Mouse (Mus musculus): ENCODE measurements around the gene Sost. TPM values are rescaled to one million over a fixed set of nuclear protein-coding genes. Genes with fewer than 3 reads are reported as not detected.
A peak's percentile ranks its signal among the peaks of the same experiment; 100 is the strongest.

The Sost gene
- 0.76 and 0.80 TPM in 2 replicates for polyA plus RNA-seq (2015; fragmentation: Nextera tagmentation; extraction: Ambion mirVana)

- peak within 1 kb of the TSS; percentile 34 for H3K4me2 ChIP-seq (replicated peaks; ENCODE audit: low read depth, low read length)
- H3K9ac ChIP-seq (replicated peaks; ENCODE audit: low read length), result 0 out of 2 replicates have a peak within 1 kb of the TSS, but pooled peaks have one; percentile 35
- 21% methylated on average over 10 of the region's 10 CpGs for WGBS
- no peaks in the 10 kb centered on the region for H3K36me3 ChIP-seq (ENCODE audit: insufficient read depth, low read length)
- peak; percentile 20; the same call in 1 of the 2 replicates for ATAC-seq (ENCODE audit: low FRiP score, low TSS enrichment)
- H3K9me3 ChIP-seq (ENCODE audit: low read length), result no peaks in the 10 kb centered on the region
- peak within 1 kb of the TSS; percentile 20 for H3K4me3 ChIP-seq (ENCODE audit: low read length)
- peak within 1 kb of the TSS; percentile 37 for H3K27ac ChIP-seq (ENCODE audit: low read length)
- H3K4me1 ChIP-seq (ENCODE audit: insufficient read depth, low read length), result peaks cover 64% of the 10 kb centered on the region
- H3K27me3 ChIP-seq (ENCODE audit: insufficient read depth, low read length), result peaks cover 50% of the 10 kb centered on the region
Observed at GRCm38 (mm10) chr11:101966965-101967614, at the start of gene Sost. Gene Sost, minus strand, starts transcription at chr11:101967015.

- H3K9ac ChIP-seq (replicated peaks; ENCODE audit: low read length), result no peak overlapping the region
- peaks cover 9% of the 10 kb centered on the region; the same call in 1 of the 2 replicates for H3K36me3 ChIP-seq (ENCODE audit: insufficient read depth, low read length)
- H3K27ac ChIP-seq (ENCODE audit: low read length), result no peak overlapping the region
- no peaks in the 10 kb centered on the region for H3K9me3 ChIP-seq (ENCODE audit: low read length)
- H3K27me3 ChIP-seq (ENCODE audit: insufficient read depth, low read length), result no peaks in the 10 kb centered on the region; the same call in 1 of the 2 replicates
- H3K4me1 ChIP-seq (ENCODE audit: insufficient read depth, low read length), result peaks cover 4% of the 10 kb centered on the region; the same call in 1 of the 2 replicates
- H3K4me3 ChIP-seq (ENCODE audit: low read length), result no peak overlapping the region
- no peak overlapping the region for H3K4me2 ChIP-seq (replicated peaks; ENCODE audit: low read depth, low read length)
- 91% methylated on average over 1 of the region's 1 CpGs for WGBS
- ATAC-seq (ENCODE audit: low FRiP score, low TSS enrichment), result 0 out of 2 replicates have a peak, but pooled peaks have one; percentile 6
Observed at GRCm38 (mm10) chr11:102016136-102016535, 49.3 kb upstream of the Sost start.

- H3K4me2 ChIP-seq (replicated peaks; ENCODE audit: low read depth, low read length), result no peak overlapping the region
- no peaks in the 10 kb centered on the region for H3K9me3 ChIP-seq (ENCODE audit: low read length)
- H3K4me1 ChIP-seq (ENCODE audit: insufficient read depth, low read length), result peaks cover 4% of the 10 kb centered on the region; the same call in 1 of the 2 replicates
- no peak overlapping the region for H3K4me3 ChIP-seq (ENCODE audit: low read length)
- 0 out of 2 replicates have a peak, but pooled peaks have one; percentile 27 for ATAC-seq (ENCODE audit: low FRiP score, low TSS enrichment)
- H3K36me3 ChIP-seq (ENCODE audit: insufficient read depth, low read length), result peaks cover 9% of the 10 kb centered on the region
- no peak overlapping the region for H3K9ac ChIP-seq (replicated peaks; ENCODE audit: low read length)
- H3K27ac ChIP-seq (ENCODE audit: low read length), result 0 out of 2 replicates have a peak overlapping the region, but pooled peaks have one; percentile 16
- 49% methylated on average over 6 of the region's 6 CpGs for WGBS
- no peaks in the 10 kb centered on the region; the same call in 1 of the 2 replicates for H3K27me3 ChIP-seq (ENCODE audit: insufficient read depth, low read length)
Observed at GRCm38 (mm10) chr11:102015472-102015871, 48.7 kb upstream of the Sost start.

GRCm38 (mm10) chr11:102013201-102013600, 46.4 kb upstream of the Sost start:
- peaks cover 9% of the 10 kb centered on the region for H3K36me3 ChIP-seq (ENCODE audit: insufficient read depth, low read length)
- H3K9me3 ChIP-seq (ENCODE audit: low read length), result no peaks in the 10 kb centered on the region
- no peak overlapping the region for H3K4me2 ChIP-seq (replicated peaks; ENCODE audit: low read depth, low read length)
- H3K9ac ChIP-seq (replicated peaks; ENCODE audit: low read length), result no peak overlapping the region
- ATAC-seq (ENCODE audit: low FRiP score, low TSS enrichment), result no peak
- peaks cover 4% of the 10 kb centered on the region; the same call in 1 of the 2 replicates for H3K4me1 ChIP-seq (ENCODE audit: insufficient read depth, low read length)
- WGBS, result 77% methylated on average over 8 of the region's 8 CpGs
- H3K27ac ChIP-seq (ENCODE audit: low read length), result no peak overlapping the region
- no peak overlapping the region for H3K4me3 ChIP-seq (ENCODE audit: low read length)
- no peaks in the 10 kb centered on the region; the same call in 1 of the 2 replicates for H3K27me3 ChIP-seq (ENCODE audit: insufficient read depth, low read length)

GRCm38 (mm10) chr11:102011510-102011909, 44.7 kb upstream of the Sost start:
- peaks cover 6% of the 10 kb centered on the region; the same call in 1 of the 2 replicates for H3K27me3 ChIP-seq (ENCODE audit: insufficient read depth, low read length)

GRCm38 (mm10) chr11:102010140-102010539, 43.3 kb upstream of the Sost start:
- Histone ChIP-seq H3K36me3 (ENCODE audit: insufficient read depth, low read length) (peaks cover 8% of the 10 kb centered on the region), H3K4me1 (ENCODE audit: insufficient read depth, low read length) (no peaks in the 10 kb centered on the region; the same call in 1 of the 2 replicates), H3K27ac (ENCODE audit: low read length) (no peak overlapping the region), H3K4me3 (ENCODE audit: low read length) (no peak overlapping the region), H3K27me3 (ENCODE audit: insufficient read depth, low read length) (peaks cover 6% of the 10 kb centered on the region; the same call in 1 of the 2 replicates), H3K4me2 (replicated peaks; ENCODE audit: low read depth, low read length) (no peak overlapping the region), H3K9me3 (ENCODE audit: low read length) (no peaks in the 10 kb centered on the region), H3K9ac (replicated peaks; ENCODE audit: low read length) (no peak overlapping the region)
- ATAC-seq (ENCODE audit: low FRiP score, low TSS enrichment), result no peak
- 49% methylated on average over 13 of the region's 13 CpGs for WGBS

More at GRCm38 (mm10) chr11:102011510-102011909, 44.7 kb upstream of the Sost start:
- Histone ChIP-seq H3K4me1 (ENCODE audit: insufficient read depth, low read length) (peaks cover 4% of the 10 kb centered on the region; the same call in 1 of the 2 replicates), H3K9me3 (ENCODE audit: low read length) (no peaks in the 10 kb centered on the region), H3K27ac (ENCODE audit: low read length) (no peak overlapping the region), H3K4me2 (replicated peaks; ENCODE audit: low read depth, low read length) (no peak overlapping the region), H3K36me3 (ENCODE audit: insufficient read depth, low read length) (peaks cover 8% of the 10 kb centered on the region), H3K9ac (replicated peaks; ENCODE audit: low read length) (no peak overlapping the region), H3K4me3 (ENCODE audit: low read length) (no peak overlapping the region)
- 87% methylated on average over 8 of the region's 8 CpGs for WGBS
- ATAC-seq (ENCODE audit: low FRiP score, low TSS enrichment), result no peak

- Histone ChIP-seq H3K27me3 (ENCODE audit: insufficient read depth, low read length) (peaks cover 6% of the 10 kb centered on the region; the same call in 1 of the 2 replicates), H3K4me3 (ENCODE audit: low read length) (no peak overlapping the region), H3K9ac (replicated peaks; ENCODE audit: low read length) (no peak overlapping the region), H3K27ac (ENCODE audit: low read length) (no peak overlapping the region), H3K9me3 (ENCODE audit: low read length) (no peaks in the 10 kb centered on the region; the same call in 1 of the 2 replicates), H3K4me1 (ENCODE audit: insufficient read depth, low read length) (no peaks in the 10 kb centered on the region), H3K4me2 (replicated peaks; ENCODE audit: low read depth, low read length) (no peak overlapping the region), H3K36me3 (ENCODE audit: insufficient read depth, low read length) (peaks cover 14% of the 10 kb centered on the region)
- no peak for ATAC-seq (ENCODE audit: low FRiP score, low TSS enrichment)
- WGBS, result 77% methylated on average over 15 of the region's 15 CpGs
Observed at GRCm38 (mm10) chr11:102008954-102009637, 42.3 kb upstream of the Sost start.

- H3K36me3 ChIP-seq (ENCODE audit: insufficient read depth, low read length), result peaks cover 14% of the 10 kb centered on the region
- no peaks in the 10 kb centered on the region for H3K4me1 ChIP-seq (ENCODE audit: insufficient read depth, low read length)
- H3K27me3 ChIP-seq (ENCODE audit: insufficient read depth, low read length), result peaks cover 6% of the 10 kb centered on the region; the same call in 1 of the 2 replicates
- H3K4me3 ChIP-seq (ENCODE audit: low read length), result no peak overlapping the region
- no peak for ATAC-seq (ENCODE audit: low FRiP score, low TSS enrichment)
- no peak overlapping the region for H3K27ac ChIP-seq (ENCODE audit: low read length)
- no peak overlapping the region for H3K9ac ChIP-seq (replicated peaks; ENCODE audit: low read length)
- WGBS, result 85% methylated on average over 8 of the region's 8 CpGs
- no peak overlapping the region for H3K4me2 ChIP-seq (replicated peaks; ENCODE audit: low read depth, low read length)
- H3K9me3 ChIP-seq (ENCODE audit: low read length), result no peaks in the 10 kb centered on the region; the same call in 1 of the 2 replicates
Observed at GRCm38 (mm10) chr11:102008372-102008771, 41.6 kb upstream of the Sost start.

- Histone ChIP-seq H3K27ac (ENCODE audit: low read length) (no peak overlapping the region), H3K4me2 (replicated peaks; ENCODE audit: low read depth, low read length) (no peak overlapping the region), H3K4me3 (ENCODE audit: low read length) (no peak overlapping the region), H3K9ac (replicated peaks; ENCODE audit: low read length) (no peak overlapping the region), H3K4me1 (ENCODE audit: insufficient read depth, low read length) (no peaks in the 10 kb centered on the region), H3K36me3 (ENCODE audit: insufficient read depth, low read length) (peaks cover 10% of the 10 kb centered on the region), H3K27me3 (ENCODE audit: insufficient read depth, low read length) (peaks cover 6% of the 10 kb centered on the region; the same call in 1 of the 2 replicates), H3K9me3 (ENCODE audit: low read length) (no peaks in the 10 kb centered on the region; the same call in 1 of the 2 replicates)
- no peak for ATAC-seq (ENCODE audit: low FRiP score, low TSS enrichment)
- 87% methylated on average over 5 of the region's 5 CpGs for WGBS
Observed at GRCm38 (mm10) chr11:102006688-102007087, 39.9 kb upstream of the Sost start.
